Mouse (Mus musculus) bone marrow, adult 2 months (tissue): ENCODE measurements around the gene Stim1.

ENCODE experiments used
- CTCF ChIP-seq: fragments of 200-500 bp; IDR thresholded peaks from 2 replicates; pipeline ENCODE4 v1.5.1; 2011; ENCODE audit warnings: low read length, control low read depth; ENCODE audit not compliant: control insufficient read depth, insufficient read depth
- POLR2A ChIP-seq: fragments of 200-500 bp; IDR thresholded peaks from 2 replicates; pipeline ENCODE4 v1.6.1; 2011; ENCODE audit warnings: low read depth, mild to moderate bottlenecking, control low read depth, low read length, borderline replicate concordance; ENCODE audit not compliant: control insufficient read depth

DNA sequence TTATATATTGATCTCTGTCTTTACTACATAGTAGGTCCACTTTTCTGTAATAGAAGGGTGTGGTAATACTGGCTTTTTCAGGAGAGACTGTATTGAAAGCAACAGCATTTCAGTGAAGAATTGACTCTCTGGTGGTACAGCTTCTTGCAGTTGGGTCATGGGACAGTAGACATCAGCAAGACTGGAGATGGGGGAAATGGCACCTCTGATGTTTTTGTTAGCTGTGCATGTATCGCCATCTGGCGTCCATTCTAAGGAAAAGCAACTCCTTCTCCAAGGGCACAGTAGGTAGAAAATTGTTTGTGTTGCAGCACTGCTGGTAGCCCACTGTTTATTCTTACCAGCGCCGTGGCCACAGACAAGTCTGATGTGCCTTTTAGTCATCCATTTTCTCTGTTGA, 149.8 kb downstream of the Stim1 start:
- TF ChIP-seq CTCF (peak; percentile 56), POLR2A (no peak)
